Mouse (Mus musculus) effector memory CD4-positive, alpha-beta T cell, adult 7 months (primary cell): ENCODE data around the gene Plekhg6. TPM values are rescaled to one million over a fixed set of nuclear protein-coding genes. Genes with fewer than 3 reads are reported as not detected.

ENCODE experiments used
- polyA plus RNA-seq: library from polyadenylated mRNA; unstranded; fragments of 100-300 nt; shearing (Covaris generic); gene quantifications from one replicate; pipeline ENCODE4 v1.2.1, GENCODE M21; 2017

Plekhg6 gene
- polyA plus RNA-seq = not detected

GRCm38 (mm10) chr6:125380372-125381360 is at the start of gene Plekhg6:
TSS of gene Plekhg6 (minus strand) at chr6:125380793.

GRCm38 (mm10) chr6:125348721-125349574 is 31.6 kb downstream of the Plekhg6 start, which contains the start of gene Tnfrsf1a:
TSS of gene Tnfrsf1a (plus strand) at chr6:125349362.

GRCm38 (mm10) chr6:125320323-125320722 is 60.3 kb downstream of the Plekhg6 start, which contains the start of gene Scnn1a:
TSS of gene Scnn1a (plus strand) at chr6:125320659.

GRCm38 (mm10) chr6:125313546-125314230 is 66.9 kb downstream of the Plekhg6 start, which contains the start of gene Ltbr:
TSS of gene Ltbr (minus strand) at chr6:125313885.

Other genes with a start within 250 kb of the Plekhg6 start
- 36.2 TPM for gene Nop2, start 248.9 kb downstream of the Plekhg6 start, polyA plus RNA-seq
- 16.8 TPM for gene Iffo1, start 235.6 kb downstream of the Plekhg6 start, polyA plus RNA-seq
- 339 TPM for gene Gapdh, start 214.3 kb downstream of the Plekhg6 start, polyA plus RNA-seq
- gene Ncapd2, start 189.1 kb downstream of the Plekhg6 start, polyA plus RNA-seq = 16.2 TPM
- gene Mrpl51, start 189.0 kb downstream of the Plekhg6 start, polyA plus RNA-seq = 63.7 TPM
- gene Vamp1, start 165.2 kb downstream of the Plekhg6 start, polyA plus RNA-seq = 16.1 TPM
- gene Tapbpl, start 148.9 kb downstream of the Plekhg6 start, polyA plus RNA-seq = 104 TPM
- gene Cd27, start 143.8 kb downstream of the Plekhg6 start, polyA plus RNA-seq = 270 TPM
- gene Tuba3a, start 94.8 kb downstream of the Plekhg6 start, polyA plus RNA-seq = 0.90 TPM
- not detected for gene Ltbr, start 66.9 kb downstream of the Plekhg6 start, polyA plus RNA-seq
- gene Scnn1a, start 60.1 kb downstream of the Plekhg6 start, polyA plus RNA-seq = 0.18 TPM
- gene Tnfrsf1a, start 31.4 kb downstream of the Plekhg6 start, polyA plus RNA-seq = 29.2 TPM
- 192 TPM for gene Cd9, start 114.0 kb upstream of the Plekhg6 start, polyA plus RNA-seq
- 0.85 TPM for gene Vwf, start 166.0 kb upstream of the Plekhg6 start, polyA plus RNA-seq